Mouse (Mus musculus) T-helper 2 cell (primary cell): Measurements from ENCODE around the gene Qdpr.

Source experiments
- in situ Hi-C: fragments of 300-600 bp; cut with MboI, MseI; formaldehyde crosslinking; loops from one replicate; pipeline ENCODE4 v1.15.1; 2025; ENCODE audit warnings: high pct_unique_total_duplicates

The Qdpr gene

GRCm38 (mm10) chr5:45449831-45450716, at the start of gene Qdpr:
Qdpr (minus strand) TSS chr5:45450236.
- in situ Hi-C loops = loop anchor here (5.0 kb wide), 1 partner anchor 42 kb away; the partner anchor contains the start of gene Lap3

GRCm38 (mm10) chr5:45497564-45497963, 47.5 kb upstream of the Qdpr start:
- in situ Hi-C loops = loop anchor here (25.0 kb wide), 1 partner anchor 365 kb away; the partner anchor contains the start of gene Lcorl

- in situ Hi-C loops = loop anchor here (25.0 kb wide), 1 partner anchor 365 kb away; the partner anchor contains the start of gene Lcorl
Measured at GRCm38 (mm10) chr5:45496930-45497550, 47.0 kb upstream of the Qdpr start.

GRCm38 (mm10) chr5:45496479-45496878, 46.4 kb upstream of the Qdpr start:
- in situ Hi-C loops = loop anchor here (25.0 kb wide), 1 partner anchor 366 kb away; the partner anchor contains the start of gene Lcorl

GRCm38 (mm10) chr5:45496042-45496441, 46.0 kb upstream of the Qdpr start:
- in situ Hi-C loops = loop anchor here (25.0 kb wide), 1 partner anchor 366 kb away; the partner anchor contains the start of gene Lcorl

GRCm38 (mm10) chr5:45495429-45495975, 45.5 kb upstream of the Qdpr start:
- in situ Hi-C loops = loop anchor here (25.0 kb wide), 1 partner anchor 367 kb away; the partner anchor contains the start of gene Lcorl

- in situ Hi-C loops = loop anchor here (5.0 to 25.0 kb wide), 2 partner anchors 42 to 368 kb away; partner anchors contain the start of genes Clrn2, Lcorl and Qdpr
Measured at GRCm38 (mm10) chr5:45494093-45494755, 44.2 kb upstream of the Qdpr start.

GRCm38 (mm10) chr5:45493191-45494092, 43.4 kb upstream of the Qdpr start, which contains the start of gene Lap3:
Lap3 (plus strand) TSS chr5:45493374.
- in situ Hi-C loops = loop anchor here (5.0 to 25.0 kb wide), 2 partner anchors 41 to 369 kb away; partner anchors contain the start of genes Clrn2, Lcorl and Qdpr

- in situ Hi-C loops = loop anchor here (5.0 to 25.0 kb wide), 2 partner anchors 39 to 371 kb away; partner anchors contain the start of genes Clrn2, Lcorl and Qdpr
Measured at GRCm38 (mm10) chr5:45491776-45492175, 41.7 kb upstream of the Qdpr start.

GRCm38 (mm10) chr5:45483654-45484053, 33.6 kb upstream of the Qdpr start:
- in situ Hi-C loops = loop anchor here (5.0 to 25.0 kb wide), 3 partner anchors 181 to 864 kb away; partner anchors contain the start of genes Lcorl and Ncapg

GRCm38 (mm10) chr5:45482607-45483006, 32.6 kb upstream of the Qdpr start:
- in situ Hi-C loops = loop anchor here (5.0 to 25.0 kb wide), 3 partner anchors 182 to 865 kb away; partner anchors contain the start of genes Lcorl and Ncapg

GRCm38 (mm10) chr5:45481125-45481524, 31.1 kb upstream of the Qdpr start:
- in situ Hi-C loops = loop anchor here (5.0 to 25.0 kb wide), 3 partner anchors 184 to 866 kb away; partner anchors contain the start of genes Lcorl and Ncapg

GRCm38 (mm10) chr5:45480066-45480465, 30.0 kb upstream of the Qdpr start:
- in situ Hi-C loops = loop anchor here (5.0 to 25.0 kb wide), 3 partner anchors 185 to 867 kb away; partner anchors contain the start of genes Lcorl and Ncapg

- in situ Hi-C loops = loop anchor here (25.0 kb wide), 1 partner anchor 385 kb away; the partner anchor contains the start of gene Lcorl
Measured at GRCm38 (mm10) chr5:45477601-45478000, 27.6 kb upstream of the Qdpr start.

- in situ Hi-C loops = loop anchor here (25.0 kb wide), 1 partner anchor 386 kb away; the partner anchor contains the start of gene Lcorl
Measured at GRCm38 (mm10) chr5:45476288-45476687, 26.3 kb upstream of the Qdpr start.

GRCm38 (mm10) chr5:45475771-45476170, 25.7 kb upstream of the Qdpr start:
- in situ Hi-C loops = loop anchor here (25.0 kb wide), 1 partner anchor 387 kb away; the partner anchor contains the start of gene Lcorl

GRCm38 (mm10) chr5:45474758-45475157, 24.7 kb upstream of the Qdpr start:
- in situ Hi-C loops = loop anchor here (25.0 kb wide), 1 partner anchor 388 kb away; the partner anchor contains the start of gene Lcorl

- in situ Hi-C loops = no loop called here
Measured at GRCm38 (mm10) chr5:45474215-45474614, 24.2 kb upstream of the Qdpr start.

GRCm38 (mm10) chr5:45473521-45473920, 23.5 kb upstream of the Qdpr start:
- in situ Hi-C loops = no loop called here
